Mouse (Mus musculus) CD4-positive, CD25-positive, alpha-beta regulatory T cell, adult 9 weeks (primary cell): Measurements from ENCODE around the gene Raph1. TPM values are rescaled to one million over a fixed set of nuclear protein-coding genes. Genes with fewer than 3 reads are reported as not detected.

Experiments used
- polyA plus RNA-seq: library from polyadenylated mRNA; unstranded; fragments of 100-300 nt; shearing (Covaris generic); gene quantifications from one replicate; pipeline ENCODE4 v1.2.1, GENCODE M21; 2017

Raph1 gene
- polyA plus RNA-seq, result 2.5 TPM

GRCm38 (mm10) chr1:60566631-60567311, at the start of gene Raph1:
Raph1 (minus strand) TSS chr1:60567104.

Other genes with a start within 250 kb of the Raph1 start
- gene Cyp20a1, start 223.8 kb downstream of the Raph1 start, polyA plus RNA-seq, result 17.9 TPM
- 18.9 TPM for gene Abi2, start 157.5 kb downstream of the Raph1 start, polyA plus RNA-seq
- gene Cd28, start 149.7 kb upstream of the Raph1 start, polyA plus RNA-seq, result 224 TPM